Mouse (Mus musculus): ENCODE results near the gene Adcy3.

- no peak for TF ChIP-seq GATA1 (IDR thresholded peaks at IDR 0.05; ENCODE audit: borderline replicate concordance, low read length)
- no peak for TF ChIP-seq FLI1 (IDR thresholded peaks at IDR 0.05; ENCODE audit: low read length)
Measured at GRCm38 (mm10) chr12:4232777-4233176, 99.9 kb downstream of the Adcy3 start.

Measured in megakaryocyte, embryonic 14.5 days (primary cell).